Mouse (Mus musculus): ENCODE data around the gene Twist2. TPM values are rescaled to one million over a fixed set of nuclear protein-coding genes. Genes with fewer than 3 reads are reported as not detected.

Gene Twist2
- polyA plus RNA-seq, 1 experiment from 2014 or later, result 2.8 TPM

GRCm38 (mm10) chr1:91880156-91880555 is 78.9 kb downstream of the Twist2 start:
- no peak overlapping the region for H3K4me2 ChIP-seq
- no peaks in the 10 kb centered on the region; the same call in 1 of the 2 replicates for H3K9me3 ChIP-seq (replicated peaks)
- WGBS, result 91% methylated on average over 12 of the region's 12 CpGs
- H3K27me3 ChIP-seq (replicated peaks), result no peaks in the 10 kb centered on the region
- no peaks in the 10 kb centered on the region for H3K36me3 ChIP-seq
- H3K27ac ChIP-seq (replicated peaks), result no peak overlapping the region
- peaks cover 4% of the 10 kb centered on the region for H3K4me1 ChIP-seq
- H3K9ac ChIP-seq (replicated peaks), result no peak overlapping the region
- no peak for ATAC-seq (ENCODE audit: low FRiP score)
- no peak overlapping the region for H3K4me3 ChIP-seq (replicated peaks)

- ATAC-seq (ENCODE audit: low FRiP score), result no peak
- no peaks in the 10 kb centered on the region for H3K36me3 ChIP-seq
- no peaks in the 10 kb centered on the region; the same call in 1 of the 2 replicates for H3K9me3 ChIP-seq (replicated peaks)
- H3K4me1 ChIP-seq, result peaks cover 4% of the 10 kb centered on the region
- no peak overlapping the region for H3K27ac ChIP-seq (replicated peaks)
- H3K9ac ChIP-seq (replicated peaks), result no peak overlapping the region
- no peaks in the 10 kb centered on the region for H3K27me3 ChIP-seq (replicated peaks)
- 77% methylated on average over 8 of the region's 8 CpGs for WGBS
- no peak overlapping the region for H3K4me2 ChIP-seq
- H3K4me3 ChIP-seq (replicated peaks), result no peak overlapping the region
Measured at GRCm38 (mm10) chr1:91880899-91881298, 79.6 kb downstream of the Twist2 start.

GRCm38 (mm10) chr1:91883115-91883514 is 81.9 kb downstream of the Twist2 start:
- 69% methylated on average over 5 of the region's 5 CpGs for WGBS
- no peak overlapping the region for H3K9ac ChIP-seq (replicated peaks)
- no peak overlapping the region for H3K4me2 ChIP-seq
- no peaks in the 10 kb centered on the region for H3K27me3 ChIP-seq (replicated peaks)
- no peak overlapping the region for H3K4me3 ChIP-seq (replicated peaks)
- H3K4me1 ChIP-seq, result peaks cover 4% of the 10 kb centered on the region
- no peaks in the 10 kb centered on the region; the same call in 1 of the 2 replicates for H3K9me3 ChIP-seq (replicated peaks)
- H3K27ac ChIP-seq (replicated peaks), result no peak overlapping the region
- H3K36me3 ChIP-seq, result no peaks in the 10 kb centered on the region
- no peak for ATAC-seq (ENCODE audit: low FRiP score)

- Histone ChIP-seq H3K4me2 (no peak overlapping the region), H3K4me1 (0 out of 2 replicates have a peak, but pooled peaks cover 2% of the 10 kb centered on the region), H3K9ac (replicated peaks) (no peak overlapping the region), H3K4me3 (replicated peaks) (no peak overlapping the region), H3K27me3 (replicated peaks) (no peaks in the 10 kb centered on the region), H3K27ac (replicated peaks) (no peak overlapping the region), H3K9me3 (replicated peaks) (0 out of 2 replicates have a peak, but pooled peaks cover 4% of the 10 kb centered on the region), H3K36me3 (no peaks in the 10 kb centered on the region)
- 94% methylated on average over 11 of the region's 11 CpGs for WGBS
- ATAC-seq (ENCODE audit: low FRiP score), result no peak
Measured at GRCm38 (mm10) chr1:91893598-91893997, 92.3 kb downstream of the Twist2 start.

GRCm38 (mm10) chr1:91894286-91894685 is 93.0 kb downstream of the Twist2 start:
- Histone ChIP-seq H3K27me3 (replicated peaks) (no peaks in the 10 kb centered on the region), H3K4me2 (no peak overlapping the region), H3K9ac (replicated peaks) (no peak overlapping the region), H3K4me3 (replicated peaks) (no peak overlapping the region), H3K9me3 (replicated peaks) (0 out of 2 replicates have a peak, but pooled peaks cover 4% of the 10 kb centered on the region), H3K4me1 (0 out of 2 replicates have a peak, but pooled peaks cover 2% of the 10 kb centered on the region), H3K27ac (replicated peaks) (no peak overlapping the region), H3K36me3 (no peaks in the 10 kb centered on the region)
- WGBS, result 95% methylated on average over 5 of the region's 5 CpGs
- ATAC-seq (ENCODE audit: low FRiP score), result no peak

- 0 out of 2 replicates have a peak, but pooled peaks cover 4% of the 10 kb centered on the region for H3K9me3 ChIP-seq (replicated peaks)
Measured at GRCm38 (mm10) chr1:91897078-91897477, 95.8 kb downstream of the Twist2 start.

More at GRCm38 (mm10) chr1:91897078-91897477, 95.8 kb downstream of the Twist2 start:
- WGBS, result 88% methylated on average over 2 of the region's 2 CpGs
- no peak for ATAC-seq (ENCODE audit: low FRiP score)
- no peak overlapping the region for H3K27ac ChIP-seq (replicated peaks)
- H3K27me3 ChIP-seq (replicated peaks), result no peaks in the 10 kb centered on the region
- H3K4me1 ChIP-seq, result 0 out of 2 replicates have a peak, but pooled peaks cover 2% of the 10 kb centered on the region
- H3K36me3 ChIP-seq, result no peaks in the 10 kb centered on the region
- H3K4me2 ChIP-seq, result no peak overlapping the region
- no peak overlapping the region for H3K9ac ChIP-seq (replicated peaks)
- no peak overlapping the region for H3K4me3 ChIP-seq (replicated peaks)
